Comparison of ENCODE assay signal across 13 mouse cellular contexts in genomic region chr5:77433561-77433960, GRCm38 (mm10). TPM values are rescaled to one million over a fixed set of nuclear protein-coding genes. Genes with fewer than 3 reads are reported as not detected.
DNase-seq lines count a peak whose midpoint lies in the region; ATAC-seq and TF ChIP-seq lines count a peak whose summit lies in the region.
"Had no signal": no experiment of that assay in that cellular context is flagged by ENCODE, and none has a peak within 500 bp of the region (broad histone marks: within the 10 kb centered on the region; RNA-seq: fewer than 3 reads in every experiment).

No protein-coding gene starts in this region.

- no peak overlapping the region for H3K27ac ChIP-seq in heart, embryonic 11.5 days (ENCODE audit: low read depth, low read length)
- H3K27ac ChIP-seq in limb, embryonic 13.5 days = no peak overlapping the region
- no peak overlapping the region for H3K27ac ChIP-seq in limb, embryonic 10.5 days
- H3K27ac ChIP-seq: liver, embryonic 14.5 days had no signal

- H3K4me1 ChIP-seq in heart, embryonic 11.5 days (ENCODE audit: control insufficient read depth, insufficient read depth, low read length) = no peaks in the 10 kb centered on the region
- peaks cover 9% of the 10 kb centered on the region; the same call in 1 of the 2 replicates for H3K4me1 ChIP-seq in limb, embryonic 13.5 days
- no peaks in the 10 kb centered on the region; the same call in 1 of the 2 replicates for H3K4me1 ChIP-seq in limb, embryonic 10.5 days
- H3K4me1 ChIP-seq in lung, adult 2 months (ENCODE audit: control insufficient read depth, insufficient read depth, low read length) = no peaks in the 10 kb centered on the region

- no peak overlapping the region for H3K9ac ChIP-seq in heart, embryonic 11.5 days (ENCODE audit: low read depth, low read length)
- no peak overlapping the region for H3K9ac ChIP-seq in limb, embryonic 13.5 days
- H3K9ac ChIP-seq: liver, embryonic 14.5 days had no signal

- H3K36me3 ChIP-seq in heart, embryonic 11.5 days (ENCODE audit: control insufficient read depth, insufficient read depth, low read length) = no peaks in the 10 kb centered on the region
- H3K36me3 ChIP-seq in limb, embryonic 13.5 days = no peaks in the 10 kb centered on the region
- H3K36me3 ChIP-seq in limb, embryonic 10.5 days = no peaks in the 10 kb centered on the region

- WGBS in heart, embryonic 11.5 days (ENCODE audit: insufficient replicate concordance) = 68% methylated on average over 9 of the region's 9 CpGs
- 55% methylated on average over 9 of the region's 9 CpGs for WGBS in limb, embryonic 13.5 days
- WGBS in limb, embryonic 10.5 days = 86% methylated on average over 9 of the region's 9 CpGs
- WGBS in lung, adult 2 months = 47% methylated on average over 9 of the region's 9 CpGs

- TF ChIP-seq CTCF in lung, adult 2 months (IDR thresholded peaks at IDR 0.05; ENCODE audit: insufficient read depth, low read length) = no peak

- no peak overlapping the region for H3K4me3 ChIP-seq in heart, embryonic 11.5 days (ENCODE audit: low read depth, low read length)
- H3K4me3 ChIP-seq in limb, embryonic 13.5 days = no peak overlapping the region
- no peak overlapping the region for H3K4me3 ChIP-seq in limb, embryonic 10.5 days
- H3K4me3 ChIP-seq in lung, adult 2 months (replicated peaks; ENCODE audit: extremely low read depth, low read depth, low read length) = no peak overlapping the region

- ATAC-seq in heart, embryonic 11.5 days (replicated peaks; ENCODE audit: insufficient number of reproducible peaks, low FRiP score, low TSS enrichment) = no peak
- ATAC-seq in limb, embryonic 13.5 days (ENCODE audit: low FRiP score, low read depth) = peak; percentile 28; the same call in 1 of the 2 replicates
- ATAC-seq: midbrain, embryonic 16.5 days had no signal

- no peak overlapping the region for H3K4me2 ChIP-seq in heart, embryonic 11.5 days
- H3K4me2 ChIP-seq in limb, embryonic 13.5 days (replicated peaks) = no peak overlapping the region

- H3K27me3 ChIP-seq in heart, embryonic 11.5 days (ENCODE audit: control insufficient read depth, insufficient read depth, low read length) = no peaks in the 10 kb centered on the region
- H3K27me3 ChIP-seq in limb, embryonic 13.5 days = no peaks in the 10 kb centered on the region
- H3K27me3 ChIP-seq in limb, embryonic 10.5 days (ENCODE audit: low read depth, poor library complexity, severe bottlenecking) = no peaks in the 10 kb centered on the region

- DNase-seq in heart, adult 11 months = peak; percentile 85
- no peak for DNase-seq in limb, embryonic 10.5 days (ENCODE audit: low spot score)
- DNase-seq in kidney, adult 8-10 months = peak; percentile 47 to 55
- peak; percentile 44 for DNase-seq in right cerebral cortex, postnatal 25 days
- no peak for DNase-seq in lung, adult 2 months
- no peak for DNase-seq in lung, postnatal 25 days (ENCODE audit: low spot score)
- DNase-seq: cerebellum, adult 11 months; retina, postnatal 1 day; thymus, adult 18-20 months had no signal

- no peaks in the 10 kb centered on the region for H3K9me3 ChIP-seq in heart, embryonic 11.5 days (replicated peaks; ENCODE audit: control insufficient read depth, low read length)
- no peaks in the 10 kb centered on the region for H3K9me3 ChIP-seq in limb, embryonic 13.5 days
- no peaks in the 10 kb centered on the region for H3K9me3 ChIP-seq in limb, embryonic 10.5 days (replicated peaks)

- TF ChIP-seq POLR2A in lung, adult 2 months (IDR thresholded peaks at IDR 0.05; ENCODE audit: borderline replicate concordance, extremely low read depth, low read depth, low read length) = no peak

RNA-seq across cellular contexts. Expression of gene Igfbp7, which starts 25.7 kb away (rescaled TPM):
- polyA plus RNA-seq in heart, embryonic 11.5 days (2014; fragmentation: Nextera tagmentation; extraction: Ambion mirVana) = 35.3 and 38.1 TPM in 2 replicates
- 33.4 and 35.0 TPM in 2 replicates for polyA plus RNA-seq in limb, embryonic 13.5 days (2015; fragmentation: Nextera tagmentation; extraction: Ambion mirVana)
- polyA plus RNA-seq in limb, embryonic 10.5 days (2016; fragmentation: Nextera tagmentation; extraction: Ambion mirVana) = 1.1 and 1.3 TPM in 2 replicates
- 2,523 and 4,787 TPM in 2 replicates for polyA plus RNA-seq in lung, adult 2 months (2012; rRNA removed)

Comparison
In these comparisons a context has a peak if more than half of its experiments do, and no peak if none do; other contexts are left out.
1. DNase-seq: peak in heart, adult 11 months (single experiment), kidney, adult 8-10 months (2 of 2) and right cerebral cortex, postnatal 25 days (single experiment); none in limb, embryonic 10.5 days (single experiment), lung, adult 2 months (single experiment) and lung, postnatal 25 days (single experiment).
2. RNA of gene Igfbp7, which starts 25.7 kb away (polyA plus RNA-seq): 2,523 to 4,787 TPM in lung, adult 2 months; 35.3 to 38.1 TPM in heart, embryonic 11.5 days, 33.4 to 35.0 TPM in limb, embryonic 13.5 days and 1.1 to 1.3 TPM in limb, embryonic 10.5 days; every median in the first group is over 10 times any median in the second.